Mouse (Mus musculus) monocyte, adult 59 days (primary cell): ENCODE data around the gene Crtc3. TPM values are rescaled to one million over a fixed set of nuclear protein-coding genes. Genes with fewer than 3 reads are reported as not detected.

Experiments used
- total RNA-seq, 2 experiments: library from RNA; stranded (reverse); gene quantifications; one replicate each; pipeline ENCODE4 v1.2.4; 2023

The Crtc3 gene
- total RNA-seq = 10 to 100 TPM; 29.7 to 34.9 TPM

GRCm38 (mm10) chr7:80688556-80689220 lies at the start of gene Crtc3:
Gene Crtc3 (minus strand): TSS chr7:80688877.

Other genes with a start within 250 kb of the Crtc3 start
- gene Blm, start 153.8 kb downstream of the Crtc3 start, total RNA-seq = 1 to 10 TPM; 4.5 to 8.8 TPM
- 100 to 1,000 TPM; 670 to 714 TPM for gene Iqgap1, start 137.1 kb upstream of the Crtc3 start, total RNA-seq
- 1 to 10 TPM; 2.3 to 3.5 TPM for gene Zscan2, start 172.0 kb upstream of the Crtc3 start, total RNA-seq
- 1 to 10 TPM; 5.3 to 5.7 TPM for gene Wdr73, start 212.4 kb upstream of the Crtc3 start, total RNA-seq
- 1 to 10 TPM; 5.2 to 6.6 TPM for gene Nmb, start 216.2 kb upstream of the Crtc3 start, total RNA-seq